Mouse (Mus musculus) G1E-ER4 (cell line): Measurements from ENCODE around the gene Rtraf. TPM values are rescaled to one million over a fixed set of nuclear protein-coding genes. Genes with fewer than 3 reads are reported as not detected.

Experiments
- GATA1 ChIP-seq: IDR thresholded peaks from one replicate; pipeline ENCODE4 v1.8.0; 2012; ENCODE audit warnings: low read length, inconsistent platforms
- polyA plus RNA-seq: library from polyadenylated mRNA; stranded (reverse); fragments of >175 nt; gene quantifications from 2 replicates; pipeline ENCODE4 v1.2.3, GENCODE M21; 2012

The Rtraf gene
- polyA plus RNA-seq: 197 and 247 TPM in 2 replicates

DNA sequence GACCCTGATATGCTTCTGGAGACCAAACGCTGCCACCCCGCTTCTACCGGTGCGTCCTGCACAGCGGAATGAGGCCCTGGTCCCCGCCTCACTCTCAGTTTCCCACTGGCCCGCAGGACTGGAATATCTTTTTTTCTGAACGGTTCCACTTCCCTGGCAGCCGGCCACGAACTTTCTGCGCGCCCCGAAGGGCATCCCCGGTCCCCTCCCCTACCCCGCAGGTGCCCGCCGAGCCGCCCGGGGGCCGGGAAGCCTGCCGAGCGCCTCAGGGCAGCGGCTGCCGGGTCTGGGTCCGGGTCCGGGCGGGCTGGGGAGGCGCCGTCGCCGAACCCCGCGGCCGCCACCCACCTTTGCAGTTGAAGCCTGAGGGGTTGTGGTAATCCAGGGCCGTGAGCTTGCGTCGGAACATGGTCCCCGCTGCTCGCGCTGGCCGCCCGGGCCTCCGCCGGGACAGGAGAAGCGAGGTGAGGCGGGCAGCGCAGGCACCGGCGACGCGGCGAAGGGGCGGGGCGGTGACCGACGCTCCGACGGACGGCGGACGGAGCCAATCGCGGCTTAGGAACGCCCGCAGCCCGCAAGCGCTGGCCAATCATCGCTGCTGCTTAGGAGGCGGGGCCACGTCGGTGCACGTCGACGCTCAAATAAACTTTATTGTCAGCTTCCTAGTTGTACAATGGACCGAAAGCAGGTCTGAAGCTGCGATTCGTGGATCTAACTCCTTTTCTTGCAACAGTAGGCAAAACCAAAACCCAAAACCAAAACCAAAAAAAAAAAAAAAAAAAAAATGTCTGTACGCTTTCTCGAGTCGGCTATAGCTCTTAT, at the start of gene Rtraf:
Gene Rtraf (minus strand): TSS at position 504 of the 822 bp plus-strand sequence.
- no peak for TF ChIP-seq GATA1

DNA sequence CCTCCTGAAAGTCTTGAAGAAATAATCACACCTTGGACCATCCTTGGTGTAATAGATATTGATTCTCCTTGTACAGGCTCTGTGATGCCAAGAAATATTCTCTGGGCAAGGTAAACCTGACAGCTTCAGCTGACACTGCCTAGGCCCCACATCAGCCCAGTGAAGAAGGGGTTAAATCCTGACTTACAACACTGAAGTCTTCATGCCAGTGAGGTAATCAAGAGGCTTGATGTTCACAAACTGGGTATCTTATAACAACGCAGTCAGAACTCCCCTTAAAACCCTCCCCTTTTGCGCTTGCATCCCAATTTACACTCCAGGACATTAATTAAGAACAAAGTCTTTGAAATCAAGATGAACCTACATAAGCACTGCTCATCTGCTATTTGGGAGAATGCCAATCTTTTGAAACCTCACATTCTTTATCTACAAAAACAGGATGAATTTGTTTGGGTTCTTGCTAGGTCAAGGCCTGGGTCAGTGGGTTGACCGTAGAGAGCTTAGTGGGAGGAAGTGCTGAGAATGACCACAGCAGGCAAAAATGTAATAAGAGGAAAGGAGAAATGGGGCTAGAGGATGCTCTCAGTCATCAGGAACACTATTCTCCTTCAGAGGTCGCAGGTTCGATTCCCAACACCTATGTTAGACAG, 43.8 kb upstream of the Rtraf start:
- TF ChIP-seq GATA1: no peak

DNA sequence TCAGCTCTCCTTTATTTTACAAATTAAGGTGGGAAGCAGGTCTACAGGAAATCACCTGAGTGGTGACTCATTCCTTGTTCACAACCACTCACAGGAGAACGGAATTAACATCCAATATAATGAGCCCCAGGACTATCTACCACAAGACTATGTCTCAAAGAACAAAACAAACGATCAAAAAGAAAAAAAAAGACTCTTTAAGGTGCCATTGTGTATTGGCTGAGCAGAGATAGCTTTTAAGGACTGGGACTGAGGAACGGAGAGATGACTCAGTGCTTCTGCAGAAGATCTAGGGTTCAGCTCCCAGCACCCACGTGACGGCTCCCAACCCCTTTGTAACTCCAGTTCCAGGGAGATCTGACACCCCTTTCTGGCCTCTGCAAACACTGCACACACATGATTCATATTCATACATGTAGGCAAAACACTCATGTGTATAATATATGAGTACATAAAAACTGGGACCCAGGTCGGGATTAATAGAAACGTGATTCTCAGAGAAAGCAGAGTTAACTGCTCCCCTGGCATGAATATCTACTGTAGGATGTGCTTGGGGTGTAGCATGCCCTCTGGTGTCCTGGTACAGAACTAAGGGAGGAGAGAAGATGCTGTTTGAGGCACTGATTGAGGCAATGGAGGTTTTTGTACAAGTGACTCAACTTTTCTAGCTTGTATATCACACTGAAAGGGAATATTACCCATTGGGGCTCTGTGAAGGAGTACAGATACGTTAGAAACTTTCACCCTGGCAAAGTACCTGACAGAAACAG, 37.9 kb upstream of the Rtraf start:
- TF ChIP-seq GATA1: no peak

DNA sequence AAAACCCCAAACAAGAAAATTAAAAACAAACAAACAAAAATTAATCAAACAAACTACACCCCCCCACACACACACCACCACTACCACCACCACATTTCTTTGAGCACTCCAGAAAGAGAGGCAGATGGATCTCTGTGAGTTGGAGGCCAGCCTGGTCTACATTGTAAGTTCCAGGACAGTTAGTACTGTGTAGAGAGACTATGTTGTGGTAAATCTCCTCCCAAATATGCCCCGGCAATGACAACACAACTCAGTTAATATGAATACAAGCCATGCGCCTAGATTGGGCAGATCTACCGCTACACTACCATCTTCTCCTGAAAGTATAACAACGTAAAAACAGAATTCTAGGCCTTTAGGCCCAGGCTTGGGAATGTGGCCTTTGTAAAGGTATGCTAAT, 36.7 kb upstream of the Rtraf start:
- TF ChIP-seq GATA1: no peak

DNA sequence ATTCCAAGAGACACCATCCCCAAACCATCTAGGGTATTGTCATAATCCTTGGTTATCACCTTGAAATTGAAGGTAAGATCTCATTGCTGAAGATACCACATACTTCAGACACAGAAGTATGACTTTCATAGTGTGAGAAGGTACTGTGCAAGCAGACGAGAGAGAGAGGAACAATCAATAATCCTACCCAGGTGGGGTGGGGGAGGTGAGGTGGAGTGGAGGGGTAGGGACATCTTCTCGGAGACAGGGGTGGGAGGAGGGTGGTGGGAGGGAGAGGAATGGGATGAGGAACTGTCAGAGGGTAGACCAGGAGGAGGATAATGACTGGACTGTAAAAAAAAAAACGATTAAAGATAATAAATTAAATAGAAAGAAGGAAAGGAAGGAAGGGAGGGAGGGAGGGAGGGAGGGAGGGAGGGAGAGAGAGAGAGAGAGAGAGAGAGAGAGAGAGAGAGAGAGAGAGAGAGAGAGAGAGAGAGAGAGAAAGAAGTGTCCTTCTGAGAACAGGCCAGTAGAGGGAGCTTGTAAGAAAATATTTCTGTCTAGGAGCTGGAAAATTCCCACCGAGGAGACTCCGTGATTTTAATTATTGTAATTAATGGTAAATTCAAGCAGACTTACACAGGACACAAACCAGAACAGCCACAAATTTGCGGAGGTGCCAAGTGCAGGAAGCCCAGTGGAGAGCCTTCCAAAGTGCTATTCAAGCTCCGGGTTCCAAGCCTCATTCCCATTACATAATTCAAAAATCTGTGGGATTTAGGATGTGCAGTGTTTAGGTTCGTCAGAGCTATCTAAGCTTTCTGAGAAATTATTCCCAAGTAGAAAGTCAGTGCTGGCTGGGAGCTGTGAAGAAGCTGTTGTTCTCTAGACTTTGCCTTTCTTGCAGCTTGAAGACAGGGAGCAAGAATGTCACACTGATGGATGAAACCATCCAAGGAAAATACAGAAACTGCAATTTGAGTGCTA, 35.5 kb upstream of the Rtraf start:
- TF ChIP-seq GATA1: no peak

GRCm38 (mm10) chr14:19858279-19858678, 34.7 kb upstream of the Rtraf start:
- no peak for TF ChIP-seq GATA1

- no peak for TF ChIP-seq GATA1
Observed at GRCm38 (mm10) chr14:19853471-19853870, 29.8 kb upstream of the Rtraf start.

- no peak for TF ChIP-seq GATA1
Observed at GRCm38 (mm10) chr14:19839600-19840332, 16.1 kb upstream of the Rtraf start.

GRCm38 (mm10) chr14:19836289-19836688, 12.7 kb upstream of the Rtraf start:
- TF ChIP-seq GATA1: no peak

DNA sequence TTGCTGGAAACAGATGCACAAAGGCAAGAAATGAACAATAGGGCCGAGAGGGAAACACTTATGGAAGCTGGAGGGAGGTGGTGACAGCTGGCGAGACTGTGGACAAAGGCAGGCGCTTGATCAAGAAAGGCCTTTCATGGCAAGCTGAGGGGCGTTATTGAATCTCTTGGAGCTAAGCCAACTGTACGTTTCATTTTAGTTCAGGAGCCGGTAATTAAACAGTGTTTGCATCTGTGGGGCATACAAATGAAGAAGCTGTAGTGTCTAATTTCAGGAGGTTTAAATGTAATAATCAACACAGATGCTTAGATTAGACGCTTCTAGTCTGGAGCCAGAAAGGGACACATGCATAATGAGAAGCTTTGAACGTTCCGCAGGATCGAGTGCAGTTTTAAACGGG, 1.9 kb upstream of the Rtraf start:
- TF ChIP-seq GATA1: no peak

DNA sequence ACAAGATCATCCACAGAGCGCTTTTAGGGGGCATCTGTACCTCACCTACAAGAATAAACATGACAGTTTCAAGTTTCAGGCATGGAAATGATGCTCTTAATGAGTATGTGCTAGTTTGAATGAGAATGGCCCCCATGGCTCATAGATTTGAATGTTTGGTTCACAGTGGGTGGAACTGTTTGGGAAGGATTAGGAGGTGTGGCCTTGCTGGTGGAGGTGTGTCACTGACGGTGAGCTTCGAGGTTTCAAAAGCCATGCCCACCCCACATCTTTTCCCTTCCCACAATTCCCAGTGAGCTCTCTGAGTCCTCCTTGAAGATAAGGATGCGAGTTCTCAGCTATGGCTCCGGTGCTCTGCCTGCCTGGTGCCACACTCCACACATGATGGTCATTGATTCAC, 1.9 kb downstream of the Rtraf start:
- no peak for TF ChIP-seq GATA1

DNA sequence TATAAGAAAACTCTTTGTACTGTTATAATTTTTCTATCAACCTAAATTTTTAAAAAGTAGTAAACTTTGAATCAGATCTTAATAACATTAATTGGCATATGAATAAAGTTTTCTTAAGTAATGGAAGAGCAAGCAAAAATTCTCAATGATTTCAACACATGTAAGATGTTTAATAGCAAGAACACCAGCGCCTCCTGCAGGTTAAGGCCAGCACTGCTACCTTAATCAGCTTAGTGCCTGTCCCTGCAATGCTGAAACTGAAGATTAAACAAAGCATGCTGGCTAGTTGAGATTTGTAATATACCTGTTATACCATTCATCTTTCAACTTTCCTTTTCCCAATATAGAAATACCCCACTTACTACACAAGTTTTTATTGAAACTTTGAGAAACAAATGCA, 5.7 kb downstream of the Rtraf start:
- TF ChIP-seq GATA1: no peak

DNA sequence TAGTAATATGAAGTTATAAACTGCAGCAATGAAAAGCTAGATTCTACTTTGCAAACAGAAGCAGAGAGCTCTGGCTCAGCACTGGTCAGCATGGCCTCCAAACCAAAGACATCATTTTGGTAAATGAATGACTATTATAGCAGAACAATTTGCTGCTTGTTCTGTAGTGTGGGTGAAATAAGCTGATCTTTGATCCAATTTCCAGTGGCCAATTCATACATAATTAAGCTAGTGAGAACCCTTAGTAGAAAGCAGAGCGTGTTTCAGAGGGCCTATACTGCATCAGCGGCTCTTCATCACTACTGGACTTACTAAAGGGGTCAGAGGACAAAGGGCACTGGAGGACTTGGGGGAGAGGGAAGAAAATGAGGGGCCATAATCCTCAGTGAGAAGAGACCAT, 10.6 kb downstream of the Rtraf start:
- no peak for TF ChIP-seq GATA1

DNA sequence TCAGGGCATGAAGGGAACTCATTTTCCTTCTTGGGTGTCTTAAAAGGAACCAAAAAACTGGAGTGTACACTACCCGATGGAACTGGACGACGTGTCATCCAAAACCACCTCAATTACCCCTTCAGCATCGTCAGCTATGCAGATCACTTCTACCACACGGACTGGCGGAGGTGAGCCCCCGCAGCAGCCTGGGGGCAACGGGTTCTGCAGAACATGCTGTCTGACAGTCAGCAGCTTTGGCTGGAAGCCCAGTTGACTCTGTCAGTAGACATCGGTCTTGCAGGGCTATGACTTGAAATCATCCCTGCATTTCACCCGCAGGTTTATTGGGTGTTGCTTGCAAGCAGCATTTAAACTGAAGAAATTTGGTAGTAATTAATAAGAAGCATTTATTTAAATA, 13.7 kb downstream of the Rtraf start:
- TF ChIP-seq GATA1: no peak
